Mouse (Mus musculus): ENCODE results near the gene Ppp1r16b.

Ppp1r16b gene

GRCm38 (mm10) chr2:158692191-158692590, 27.0 kb downstream of the Ppp1r16b start:
- no peak for DNase-seq

- DNase-seq = no peak
Observed at GRCm38 (mm10) chr2:158695811-158696210, 30.6 kb downstream of the Ppp1r16b start.

- DNase-seq = no peak
Observed at GRCm38 (mm10) chr2:158696451-158696850, 31.3 kb downstream of the Ppp1r16b start.

- DNase-seq = no peak
Observed at GRCm38 (mm10) chr2:158699908-158700307, 34.7 kb downstream of the Ppp1r16b start.

GRCm38 (mm10) chr2:158700535-158701256, 35.5 kb downstream of the Ppp1r16b start:
- no peak for DNase-seq

- DNase-seq = no peak
Observed at GRCm38 (mm10) chr2:158701505-158701904, 36.3 kb downstream of the Ppp1r16b start.

- no peak for DNase-seq
Observed at GRCm38 (mm10) chr2:158702176-158702575, 37.0 kb downstream of the Ppp1r16b start.

GRCm38 (mm10) chr2:158704720-158705119, 39.5 kb downstream of the Ppp1r16b start:
- DNase-seq = no peak

- DNase-seq = no peak
Observed at GRCm38 (mm10) chr2:158705529-158705928, 40.3 kb downstream of the Ppp1r16b start.

- DNase-seq = no peak
Observed at GRCm38 (mm10) chr2:158706704-158707408, 41.7 kb downstream of the Ppp1r16b start.

GRCm38 (mm10) chr2:158708121-158708520, 42.9 kb downstream of the Ppp1r16b start:
- no peak for DNase-seq

- DNase-seq = peak; percentile 34
Observed at GRCm38 (mm10) chr2:158711929-158712751, 46.9 kb downstream of the Ppp1r16b start.

GRCm38 (mm10) chr2:158714826-158715225, 49.6 kb downstream of the Ppp1r16b start:
- no peak for DNase-seq

GRCm38 (mm10) chr2:158716066-158716465, 50.9 kb downstream of the Ppp1r16b start:
- no peak for DNase-seq

GRCm38 (mm10) chr2:158717551-158718418, 52.6 kb downstream of the Ppp1r16b start:
- DNase-seq = peak; percentile 38

GRCm38 (mm10) chr2:158718816-158719549, 53.8 kb downstream of the Ppp1r16b start:
- peak; percentile 88 for DNase-seq

GRCm38 (mm10) chr2:158720715-158721370, 55.6 kb downstream of the Ppp1r16b start:
- DNase-seq = peak; percentile 95

- DNase-seq = no peak
Observed at GRCm38 (mm10) chr2:158721481-158721880, 56.3 kb downstream of the Ppp1r16b start.

- DNase-seq = peak; percentile 71
Observed at GRCm38 (mm10) chr2:158722135-158722534, 56.9 kb downstream of the Ppp1r16b start.

GRCm38 (mm10) chr2:158722991-158723551, 57.9 kb downstream of the Ppp1r16b start:
- DNase-seq = peak; percentile 39

- no peak for DNase-seq
Observed at GRCm38 (mm10) chr2:158723806-158724205, 58.6 kb downstream of the Ppp1r16b start.
